Mouse (Mus musculus): ENCODE measurements at regions not wholly inside any gene's neighbourhood (a gene's known extent, or its start where the extent isn't known, plus 50 kb on each side); places are given as distances from the start of the nearest gene placed in this dataset.

DNA sequence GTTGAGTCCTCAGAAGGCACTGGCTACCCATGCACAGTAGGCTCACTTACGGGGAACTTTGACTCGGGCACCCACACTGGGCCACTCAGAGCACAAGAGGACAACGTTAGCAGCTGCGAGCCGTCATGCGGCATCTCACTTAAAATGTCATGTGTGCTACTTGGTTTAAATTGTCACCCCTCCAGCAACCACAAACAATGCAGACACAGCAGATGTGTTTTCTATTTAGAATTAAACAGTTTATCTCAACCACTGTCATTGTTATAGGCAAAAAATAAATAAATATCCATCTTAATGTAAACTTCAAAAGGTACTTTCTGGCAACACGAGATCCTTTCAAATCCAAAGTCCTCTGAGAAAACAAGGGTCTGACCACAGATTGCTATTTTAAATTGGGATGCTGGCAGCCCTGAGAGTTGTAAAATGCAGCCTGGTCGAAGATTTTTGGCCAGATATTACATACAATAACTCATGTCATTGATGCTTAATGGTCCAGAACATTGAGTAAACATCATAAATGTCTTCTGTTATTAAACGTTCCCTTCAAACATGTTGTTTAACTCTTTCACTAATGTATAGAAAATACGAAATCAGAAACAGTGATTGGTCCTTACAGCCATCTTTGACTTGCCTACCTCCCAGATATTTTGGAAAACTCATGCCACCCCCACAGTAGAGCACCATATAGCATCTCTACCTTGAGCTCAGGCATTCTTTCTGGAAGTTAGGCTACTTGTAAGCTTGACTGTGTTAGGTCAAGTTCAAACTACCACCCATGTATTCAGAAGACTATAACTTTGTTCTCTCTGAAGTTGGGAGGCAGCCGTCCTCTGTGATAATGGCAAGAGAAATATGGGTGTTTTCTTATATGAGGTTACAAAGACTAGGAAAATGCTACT lies 232.8 kb upstream of the Tcf21 start:
- TF ChIP-seq CTCF (IDR thresholded peaks at IDR 0.05) = no peak
- intact Hi-C loops (cut with DNase I) = no loop called here
- no peak for DNase-seq
- Histone ChIP-seq H3K27ac (no peak overlapping the region), H3K4me3 (no peak overlapping the region)

DNA sequence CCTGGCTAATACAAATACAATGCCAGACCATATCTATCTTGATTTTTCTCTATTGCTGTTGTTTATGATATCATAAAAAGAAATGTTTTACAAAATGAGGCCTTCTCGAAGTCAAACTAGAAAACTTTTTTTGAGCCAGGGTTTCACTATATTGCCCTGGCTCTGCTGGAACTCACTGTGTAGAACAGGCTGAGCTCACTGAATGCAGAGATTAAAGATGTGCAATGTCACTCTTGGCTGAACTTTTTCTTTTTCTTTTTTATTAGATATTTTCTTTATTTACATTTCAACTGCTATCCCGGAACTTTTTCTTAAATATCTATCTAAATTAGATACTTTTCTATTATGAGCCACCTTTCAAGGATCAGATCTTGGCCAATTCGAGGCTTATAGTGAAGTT lies 224.5 kb upstream of the Tcf21 start:
- DNase-seq = no peak
- Histone ChIP-seq H3K4me3 (no peak overlapping the region), H3K27ac (no peak overlapping the region)
- TF ChIP-seq CTCF (IDR thresholded peaks at IDR 0.05) = no peak
- intact Hi-C loops (cut with DNase I) = no loop called here

DNA sequence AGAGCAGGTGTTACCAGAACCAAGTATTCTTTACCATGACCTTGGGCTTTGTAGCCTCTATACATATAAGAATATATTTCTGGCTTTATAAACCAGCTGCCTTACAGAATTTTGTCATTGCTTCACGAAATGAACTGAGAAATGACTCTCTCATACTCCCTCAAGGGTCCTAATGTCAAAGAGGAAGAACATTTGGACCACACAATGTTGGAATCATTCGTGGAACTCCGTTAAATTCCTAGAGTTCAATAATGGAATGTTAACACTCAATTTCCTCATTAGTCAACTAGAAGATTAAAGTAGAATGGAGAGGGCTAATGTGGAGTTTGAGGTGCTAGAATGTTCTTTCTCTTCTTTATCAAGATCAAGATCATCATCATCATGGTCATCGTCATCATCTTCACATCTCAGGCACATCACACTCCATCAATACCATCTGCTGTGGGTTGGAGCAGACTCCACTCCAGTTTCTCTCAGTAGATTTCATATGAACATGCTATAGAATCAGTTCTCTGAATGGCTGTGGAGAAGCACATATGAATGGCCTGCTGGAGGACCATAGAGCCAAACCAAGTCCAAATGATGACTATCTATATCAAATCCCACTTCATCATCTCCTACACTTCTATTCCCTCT lies 211.6 kb upstream of the Tcf21 start:
- TF ChIP-seq CTCF (IDR thresholded peaks at IDR 0.05) = no peak
- no peak for DNase-seq
- intact Hi-C loops (cut with DNase I) = no loop called here
- no peak overlapping the region for H3K4me3 ChIP-seq
- H3K27ac ChIP-seq = no peak overlapping the region

DNA sequence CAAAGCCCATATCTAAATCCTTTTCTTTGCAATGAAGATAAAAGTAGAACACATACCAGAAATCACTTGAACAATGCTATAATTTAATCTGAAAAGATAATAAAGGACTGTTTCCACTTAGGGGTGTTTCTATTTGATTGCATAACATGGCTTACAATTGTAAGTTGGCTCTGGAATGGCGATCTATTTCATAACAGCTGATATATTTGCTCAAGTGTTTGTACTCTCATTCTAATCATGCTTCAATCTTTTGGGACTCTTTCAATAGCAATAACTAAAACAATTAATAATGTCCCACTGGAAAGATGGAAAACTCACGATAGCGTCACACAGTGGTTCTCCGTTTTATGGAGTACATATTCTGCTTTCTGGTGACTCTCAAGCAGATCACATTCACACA lies 208.0 kb upstream of the Tcf21 start:
- TF ChIP-seq CTCF (IDR thresholded peaks at IDR 0.05) = no peak
- intact Hi-C loops (cut with DNase I) = no loop called here
- no peak for DNase-seq
- Histone ChIP-seq H3K4me3 (no peak overlapping the region), H3K27ac (no peak overlapping the region)

DNA sequence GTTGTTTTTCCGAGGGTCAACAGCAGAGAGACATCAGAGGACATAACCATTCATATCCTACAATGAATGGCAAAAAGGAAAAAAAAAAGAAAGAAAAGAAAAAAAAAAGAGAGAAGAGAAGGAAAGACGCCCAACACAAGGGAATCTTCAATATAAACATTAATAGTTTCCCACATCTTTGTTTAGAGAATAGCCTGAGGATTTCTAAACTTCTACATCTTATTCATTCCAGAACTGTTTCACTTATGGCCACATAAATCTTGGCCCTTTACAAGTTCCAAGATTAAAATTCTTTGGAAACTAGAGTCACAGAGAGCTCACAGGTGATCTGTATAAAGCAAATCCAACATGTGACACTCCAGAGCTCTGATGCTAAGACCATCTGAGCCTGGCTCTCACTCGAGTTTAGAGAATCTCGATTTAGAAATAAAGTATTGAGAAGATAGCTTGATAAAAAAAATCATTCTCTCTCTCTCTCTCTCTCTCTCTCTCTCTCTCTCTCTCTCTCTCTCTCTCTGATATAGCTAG lies 197.2 kb upstream of the Tcf21 start:
- no peak for DNase-seq
- intact Hi-C loops (cut with DNase I) = no loop called here
- TF ChIP-seq CTCF (IDR thresholded peaks at IDR 0.05) = no peak
- Histone ChIP-seq H3K27ac (no peak overlapping the region), H3K4me3 (no peak overlapping the region)

DNA sequence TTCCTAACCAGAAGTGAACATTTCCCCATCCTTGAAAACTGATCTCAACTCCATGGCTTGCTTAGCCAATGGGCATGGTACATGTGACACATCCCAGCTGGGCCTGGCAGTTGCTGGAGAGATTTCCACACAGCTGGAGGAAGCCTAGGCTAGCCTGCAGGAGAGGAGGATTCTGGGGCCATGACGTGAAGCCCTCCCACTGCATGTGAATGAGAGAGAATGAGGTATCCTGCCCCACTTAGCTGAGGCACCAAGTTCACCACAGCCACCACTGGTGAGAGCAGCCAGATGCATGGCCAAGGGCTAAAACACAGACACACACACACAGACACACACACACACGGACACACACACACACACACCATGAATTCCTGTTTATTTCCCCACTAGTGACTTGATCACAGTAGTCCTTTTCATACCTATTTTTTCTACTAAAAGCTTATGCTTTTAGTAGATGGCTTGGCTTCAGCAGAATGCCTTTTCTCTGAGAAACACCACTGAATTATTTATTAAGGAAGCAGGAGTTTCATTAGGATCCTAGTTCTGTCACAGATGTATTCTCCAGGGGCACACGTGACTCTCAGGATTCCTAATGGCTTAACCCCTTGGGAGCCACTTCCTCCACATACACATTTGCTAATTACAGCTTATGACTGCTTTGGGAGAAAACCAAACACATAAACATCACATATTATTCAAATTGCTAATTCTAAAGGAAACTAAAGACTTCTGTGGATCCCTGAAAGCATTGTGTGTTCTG lies 196.1 kb upstream of the Tcf21 start:
- intact Hi-C loops (cut with DNase I) = no loop called here

DNA sequence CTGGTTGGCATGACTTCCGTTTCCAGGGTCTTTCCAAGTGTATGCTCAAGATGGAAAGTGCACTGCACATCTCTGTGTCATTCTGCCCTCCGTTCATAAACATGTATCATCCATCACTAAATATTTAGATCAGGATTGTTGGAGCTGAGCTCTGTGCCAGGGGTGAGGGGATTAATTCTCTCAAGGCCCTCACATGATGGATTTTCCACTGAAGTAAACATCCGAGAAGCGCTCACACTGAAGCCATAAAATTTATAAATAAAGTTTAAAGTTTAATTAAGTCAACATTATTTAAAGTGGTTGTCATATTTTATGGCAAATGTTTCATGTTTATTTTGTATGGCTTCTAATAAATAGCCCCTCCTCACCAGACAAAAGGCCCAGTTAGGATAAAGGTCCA lies 190.7 kb upstream of the Tcf21 start:
- intact Hi-C loops (cut with DNase I) = no loop called here
- TF ChIP-seq CTCF (IDR thresholded peaks at IDR 0.05) = no peak
- H3K4me3 ChIP-seq = no peak overlapping the region
- no peak overlapping the region for H3K27ac ChIP-seq
- DNase-seq = no peak

More for the DNA sequence above, 196.1 kb upstream of the Tcf21 start:
- Histone ChIP-seq H3K4me3 (no peak overlapping the region), H3K27ac (no peak overlapping the region)
- TF ChIP-seq CTCF (IDR thresholded peaks at IDR 0.05) = no peak
- no peak for DNase-seq

DNA sequence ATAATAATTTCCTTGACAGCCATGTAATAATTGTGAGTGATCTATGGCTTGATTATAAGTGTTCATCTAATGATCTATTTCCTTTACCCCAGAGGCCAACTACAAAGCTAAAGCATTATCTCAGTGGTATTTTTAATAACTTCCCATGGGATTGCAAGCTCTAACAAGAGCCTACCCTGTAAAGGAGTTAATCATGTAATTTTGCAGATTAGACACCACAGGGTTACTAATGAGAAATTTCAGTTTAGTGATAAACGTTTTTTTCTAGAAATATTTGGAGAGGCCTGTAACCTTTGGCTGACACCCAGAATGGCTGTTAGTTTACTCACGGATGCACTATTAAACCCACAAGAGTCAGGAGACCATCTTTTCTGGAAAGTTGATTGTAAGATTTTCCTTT lies 190.2 kb upstream of the Tcf21 start:
- Histone ChIP-seq H3K27ac (no peak overlapping the region), H3K4me3 (no peak overlapping the region)
- no peak for TF ChIP-seq CTCF (IDR thresholded peaks at IDR 0.05)
- intact Hi-C loops (cut with DNase I) = no loop called here
- DNase-seq = no peak

DNA sequence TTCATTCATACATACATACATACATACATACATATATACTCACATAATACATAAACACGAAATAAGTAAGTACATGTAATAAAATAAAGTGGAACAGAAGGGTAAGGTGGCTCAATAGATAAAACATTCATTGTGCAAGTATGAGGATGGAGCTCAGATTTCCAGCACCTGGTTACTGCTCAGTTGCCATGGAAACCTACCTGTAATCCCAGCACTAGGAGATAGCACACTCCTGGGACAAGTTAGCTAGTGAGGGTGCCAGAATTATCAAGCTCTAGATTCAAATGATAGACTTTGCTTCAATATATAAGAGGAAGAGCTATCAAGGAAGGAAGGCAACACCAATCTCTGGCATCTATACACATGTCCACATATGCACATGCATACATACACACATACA lies 184.8 kb upstream of the Tcf21 start:
- no peak overlapping the region for H3K27ac ChIP-seq
- no peak overlapping the region for H3K4me3 ChIP-seq
- intact Hi-C loops (cut with DNase I) = no loop called here
- DNase-seq = no peak
- TF ChIP-seq CTCF (IDR thresholded peaks at IDR 0.05) = no peak

DNA sequence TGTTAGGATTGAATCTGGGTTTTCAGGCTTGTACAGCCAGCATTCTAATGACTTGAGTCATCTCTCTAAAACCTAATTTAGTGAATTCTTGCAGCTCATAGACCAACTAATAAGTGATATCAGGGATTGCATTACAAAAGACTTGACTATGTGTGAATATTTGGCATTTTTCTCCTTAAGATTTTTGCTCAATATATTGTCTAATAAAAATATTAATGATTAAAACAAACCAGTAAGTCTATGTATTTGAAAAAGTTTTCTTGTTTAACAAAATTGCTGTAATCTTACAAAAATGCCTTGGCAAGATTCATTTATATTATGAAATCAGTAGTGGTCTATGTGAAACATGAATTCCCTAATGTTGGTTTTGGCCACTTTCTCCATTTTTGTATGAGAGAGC lies 183.7 kb upstream of the Tcf21 start:
- Histone ChIP-seq H3K4me3 (no peak overlapping the region), H3K27ac (no peak overlapping the region)
- no peak for TF ChIP-seq CTCF (IDR thresholded peaks at IDR 0.05)
- no peak for DNase-seq
- intact Hi-C loops (cut with DNase I) = no loop called here

DNA sequence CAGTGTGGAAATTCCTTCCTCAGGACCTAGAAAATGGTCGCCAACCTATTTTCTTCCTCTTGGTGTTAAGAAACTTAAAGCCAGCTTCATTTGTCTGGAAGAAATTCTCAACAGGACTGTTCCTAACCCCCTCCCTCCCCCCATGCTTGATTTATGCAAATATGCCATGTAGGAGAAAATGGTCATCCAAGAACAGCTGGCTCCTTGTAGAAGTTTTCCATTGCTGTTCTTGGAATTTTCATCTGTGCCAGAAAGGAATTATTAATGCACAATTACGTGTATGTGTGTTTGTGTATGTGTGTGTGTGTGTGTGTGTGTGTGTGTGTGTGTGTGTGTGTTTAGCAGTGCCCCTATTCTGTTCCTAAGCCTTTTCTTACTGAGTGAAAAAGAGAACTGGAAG lies 178.6 kb upstream of the Tcf21 start:
- Histone ChIP-seq H3K4me3 (no peak overlapping the region), H3K27ac (no peak overlapping the region)
- no peak for TF ChIP-seq CTCF (IDR thresholded peaks at IDR 0.05)
- no peak for DNase-seq
- intact Hi-C loops (cut with DNase I) = no loop called here

DNA sequence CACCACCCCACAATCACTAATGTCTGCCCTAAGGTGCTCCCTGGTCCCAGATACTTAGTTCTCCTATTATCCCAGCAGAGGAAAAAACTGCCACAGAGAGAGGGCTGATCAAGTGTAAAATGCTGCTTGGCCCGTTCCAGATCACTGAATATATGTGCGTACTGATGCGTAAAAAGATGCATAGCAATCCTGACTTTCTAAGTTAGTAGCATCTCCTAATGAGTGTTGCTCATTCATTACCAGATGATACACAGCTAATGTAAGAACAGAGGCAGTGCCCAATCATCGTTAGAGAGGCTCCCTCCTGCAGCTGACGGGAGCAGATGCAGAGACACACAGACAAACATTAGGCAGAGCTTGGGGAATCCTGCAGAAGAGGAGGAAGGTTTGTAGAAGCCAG lies 177.6 kb upstream of the Tcf21 start:
- TF ChIP-seq CTCF (IDR thresholded peaks at IDR 0.05) = no peak
- intact Hi-C loops (cut with DNase I) = no loop called here
- no peak overlapping the region for H3K27ac ChIP-seq
- DNase-seq = no peak
- H3K4me3 ChIP-seq = no peak overlapping the region

DNA sequence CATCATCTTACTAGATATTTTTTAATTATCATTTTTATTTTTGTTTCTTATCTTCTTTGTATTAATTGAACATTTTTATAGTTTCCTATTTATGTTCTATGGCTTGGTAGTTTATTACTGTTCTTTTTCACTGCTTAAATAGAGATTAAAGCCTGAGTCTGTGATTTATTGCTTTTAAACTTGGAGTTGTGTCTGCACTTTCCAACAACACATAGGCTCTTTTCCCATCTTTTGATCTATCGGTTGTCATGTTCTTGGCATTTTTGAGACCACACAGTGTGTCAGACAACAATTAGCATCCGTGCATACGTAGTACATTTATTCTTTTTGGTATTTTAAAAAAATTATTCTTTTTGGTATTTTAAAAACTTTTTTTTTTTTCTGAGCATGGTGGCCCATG lies 173.2 kb upstream of the Tcf21 start:
- no peak for DNase-seq
- TF ChIP-seq CTCF (IDR thresholded peaks at IDR 0.05) = no peak
- Histone ChIP-seq H3K4me3 (no peak overlapping the region), H3K27ac (no peak overlapping the region)
- intact Hi-C loops (cut with DNase I) = no loop called here

All from gastrocnemius, adult 2 months (tissue).